Mouse (Mus musculus): ENCODE data around the gene Ly9.

Ly9 gene

DNA sequence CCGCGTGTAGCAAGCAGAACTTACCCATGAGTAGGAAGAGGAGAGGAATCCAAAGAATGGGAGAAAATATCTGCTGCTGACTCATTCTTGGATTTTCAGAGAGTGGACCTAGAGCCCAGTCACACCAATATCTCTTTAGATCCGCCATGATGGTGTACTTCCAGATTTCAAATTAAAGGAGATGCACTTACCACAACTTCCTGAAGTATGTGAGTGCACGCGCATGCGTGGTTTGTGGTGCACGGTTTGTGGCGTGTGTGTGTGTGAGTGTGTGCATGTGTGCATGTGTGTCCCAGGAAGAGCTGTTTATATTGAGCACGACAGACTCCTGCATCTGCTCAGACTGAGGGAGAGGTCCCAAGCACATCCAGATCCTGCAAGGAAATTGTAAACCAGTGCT is at the start of gene Ly9:
Ly9 (minus strand) TSS at position 235 of the 400 bp plus-strand sequence.
- DNase-seq (ENCODE audit: low spot score) = no peak

DNA sequence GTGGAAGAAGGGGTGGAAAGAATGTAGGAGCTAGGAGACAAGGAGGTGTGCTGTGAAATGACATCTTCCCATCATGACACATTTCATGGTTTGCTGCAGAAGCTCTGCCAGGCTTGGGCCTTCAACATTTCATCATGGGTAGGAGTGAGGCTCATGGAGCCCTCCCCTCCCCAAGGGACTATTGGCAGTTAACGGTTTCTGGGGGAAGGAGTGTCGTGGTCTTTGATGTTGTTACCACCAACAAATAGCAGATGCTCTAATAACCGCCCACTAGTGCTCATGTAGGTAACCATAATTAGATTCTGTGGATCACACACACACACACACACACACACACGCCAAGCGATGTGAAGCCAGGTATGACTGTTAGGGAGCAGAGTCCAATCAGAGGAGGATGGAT is 45.5 kb upstream of the Ly9 start, which contains the start of gene Slamf7:
Slamf7 (minus strand) TSS at position 302 of the 400 bp plus-strand sequence.
- DNase-seq (ENCODE audit: low spot score) = no peak

DNA sequence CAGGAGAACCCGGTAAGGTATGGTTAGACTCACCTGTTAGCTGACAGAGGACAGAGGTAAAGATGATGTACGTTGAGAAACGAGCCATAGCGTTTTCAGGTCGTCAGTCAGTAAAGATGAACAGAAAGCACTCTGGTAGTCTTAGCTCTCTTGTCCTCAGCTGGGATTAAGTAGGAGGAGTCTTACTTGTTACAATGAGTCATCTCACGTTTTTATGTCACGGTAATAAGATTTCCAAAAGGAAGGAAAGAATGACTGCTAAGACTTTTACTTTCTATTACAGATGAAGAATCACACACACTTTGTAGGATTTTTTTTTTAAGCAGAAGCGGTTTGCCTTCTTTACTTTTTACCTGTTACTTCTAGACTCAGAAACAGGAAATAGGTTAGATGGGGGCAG is 41.6 kb upstream of the Ly9 start:
- no peak for DNase-seq (ENCODE audit: low spot score)

DNA sequence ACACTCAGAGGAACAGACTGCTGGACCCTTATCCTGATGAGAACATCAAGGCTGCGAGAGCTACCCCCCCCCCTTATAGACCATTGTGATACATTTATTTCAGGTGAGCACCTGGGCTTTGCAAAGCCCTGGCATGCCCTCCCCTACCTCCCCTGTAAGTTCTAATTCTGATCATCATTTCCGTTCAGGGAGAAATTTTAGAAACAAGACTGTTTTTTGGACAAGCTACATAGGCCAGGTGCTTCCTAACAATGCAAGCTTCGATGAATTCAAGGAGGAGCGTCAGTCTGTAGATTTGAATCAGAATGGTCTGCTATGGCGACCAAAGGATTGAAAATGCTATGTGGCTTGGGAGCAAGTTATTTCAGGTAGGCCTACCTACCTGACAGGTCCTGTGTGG is 40.5 kb upstream of the Ly9 start:
- no peak for DNase-seq (ENCODE audit: low spot score)

DNA sequence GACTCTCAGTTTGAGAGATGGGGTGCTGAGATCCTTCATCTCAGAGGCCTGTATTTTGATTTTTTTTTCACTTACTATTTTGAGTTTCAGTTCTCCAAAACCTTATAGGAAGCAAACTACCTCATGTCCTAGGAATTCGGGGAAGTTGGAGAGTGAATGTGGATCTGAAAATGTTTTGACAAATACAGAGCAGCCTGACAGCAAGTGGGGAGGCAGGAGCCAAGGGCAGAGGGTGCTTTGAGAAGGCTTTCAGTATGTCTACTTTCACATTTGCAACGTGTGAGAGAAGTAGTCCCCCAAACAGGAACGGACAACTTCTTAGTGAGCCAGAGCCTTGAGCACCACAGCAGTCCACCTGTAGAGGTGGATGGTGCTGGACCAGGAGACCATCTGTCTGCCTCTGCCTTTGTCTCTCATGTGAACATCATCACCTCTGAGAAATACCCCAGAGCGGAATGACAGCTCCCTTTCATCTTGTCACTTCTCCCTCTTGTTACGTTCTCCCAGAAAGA is 39.3 kb upstream of the Ly9 start:
- DNase-seq (ENCODE audit: low spot score) = no peak

DNA sequence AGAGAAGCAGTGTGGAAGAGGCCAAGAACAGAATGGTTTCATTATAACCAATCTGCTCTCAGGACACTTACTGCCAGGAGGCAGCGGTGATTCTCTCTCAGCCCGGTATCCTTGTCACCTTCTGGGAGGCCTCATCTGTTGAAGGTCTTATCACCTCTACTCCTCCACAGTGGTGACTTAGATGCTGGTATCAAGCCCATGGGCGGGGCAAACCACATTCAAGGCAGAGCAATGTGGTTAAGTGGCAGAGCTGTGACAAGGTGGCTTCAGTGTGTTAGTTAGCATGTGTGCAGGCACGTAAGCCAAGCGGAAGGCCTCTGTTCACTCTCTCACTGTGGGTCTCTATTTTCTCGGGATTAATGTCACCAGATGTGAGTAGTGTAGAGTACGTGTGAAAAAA is 36.4 kb upstream of the Ly9 start:
- no peak for DNase-seq (ENCODE audit: low spot score)

DNA sequence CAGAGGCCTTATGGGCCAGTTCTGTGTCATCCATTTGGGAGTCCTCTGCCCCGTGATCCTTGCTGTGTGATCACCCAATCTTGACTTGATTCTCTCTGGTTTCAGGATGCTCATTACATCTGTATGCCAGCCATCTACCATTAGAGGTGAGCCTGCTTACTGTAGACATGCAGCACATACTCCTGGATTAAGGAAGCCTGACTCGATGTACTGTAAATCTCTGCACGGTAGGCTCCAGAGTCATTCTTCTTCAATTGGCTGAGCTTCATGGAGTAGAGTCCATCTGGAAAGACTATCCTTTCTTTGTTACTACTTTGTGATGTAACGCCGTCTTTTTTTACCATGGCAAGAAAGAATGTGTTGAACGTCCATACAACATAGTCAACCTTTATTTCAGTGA is 33.6 kb upstream of the Ly9 start:
- DNase-seq (ENCODE audit: low spot score) = no peak

DNA sequence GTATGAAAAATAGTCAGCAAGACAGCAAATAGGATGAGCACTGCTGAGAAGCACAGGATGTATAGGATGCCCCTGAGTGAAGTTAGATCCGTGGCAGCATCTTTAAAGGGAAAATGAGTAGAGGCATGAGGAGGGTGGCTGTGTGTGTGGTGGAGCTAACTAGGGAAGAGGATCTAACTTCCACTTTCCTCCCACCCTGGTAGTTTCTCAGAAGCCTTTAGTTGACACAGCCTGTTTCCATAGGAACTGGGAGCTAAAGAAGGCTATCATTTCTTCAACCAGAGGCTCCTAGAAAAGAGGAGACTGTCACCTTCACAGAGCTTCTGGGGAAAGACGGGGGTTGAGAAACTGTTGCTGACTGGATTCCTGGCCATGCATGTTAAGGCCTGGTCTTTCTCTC is 31.5 kb upstream of the Ly9 start:
- DNase-seq (ENCODE audit: low spot score) = no peak

DNA sequence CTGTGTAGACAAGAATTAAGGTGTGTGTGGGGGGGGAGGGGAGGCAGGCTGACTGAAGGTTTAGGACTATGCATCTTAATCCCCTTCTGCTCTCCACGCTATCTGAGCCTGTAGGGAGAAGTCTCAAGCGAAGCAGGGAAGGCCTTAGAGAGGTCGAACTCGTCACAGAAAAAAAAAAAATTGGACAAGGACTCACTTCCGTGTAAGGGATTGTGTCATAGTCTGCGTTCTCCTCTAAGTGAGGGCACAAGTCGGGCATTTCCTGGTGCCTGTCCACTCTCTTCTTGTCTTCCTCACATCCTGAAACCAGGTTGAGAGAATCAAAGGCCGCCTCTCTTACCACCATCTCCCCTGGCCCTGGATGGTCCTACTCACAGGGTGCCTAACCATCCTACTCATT is 29.9 kb upstream of the Ly9 start:
- no peak for DNase-seq (ENCODE audit: low spot score)

DNA sequence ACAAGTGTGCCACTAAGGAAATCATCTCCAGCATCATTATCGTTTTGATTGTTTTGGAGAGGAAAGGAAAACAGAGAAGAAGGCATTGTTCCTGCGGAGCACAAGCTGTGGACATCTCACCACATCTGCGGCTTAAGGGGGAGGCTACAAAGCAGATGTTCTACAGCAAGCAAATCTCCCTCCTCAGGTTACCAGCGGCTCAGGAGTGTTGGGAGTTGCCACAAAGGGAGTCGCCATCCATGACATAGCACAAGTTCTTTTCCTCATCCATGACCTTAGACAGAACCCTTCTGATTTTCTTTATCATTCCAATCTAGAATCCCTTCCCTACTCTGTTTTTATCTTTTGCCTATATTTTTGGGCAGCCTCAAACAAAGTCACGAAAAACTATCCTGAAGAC is 28.5 kb upstream of the Ly9 start:
- no peak for DNase-seq (ENCODE audit: low spot score)

DNA sequence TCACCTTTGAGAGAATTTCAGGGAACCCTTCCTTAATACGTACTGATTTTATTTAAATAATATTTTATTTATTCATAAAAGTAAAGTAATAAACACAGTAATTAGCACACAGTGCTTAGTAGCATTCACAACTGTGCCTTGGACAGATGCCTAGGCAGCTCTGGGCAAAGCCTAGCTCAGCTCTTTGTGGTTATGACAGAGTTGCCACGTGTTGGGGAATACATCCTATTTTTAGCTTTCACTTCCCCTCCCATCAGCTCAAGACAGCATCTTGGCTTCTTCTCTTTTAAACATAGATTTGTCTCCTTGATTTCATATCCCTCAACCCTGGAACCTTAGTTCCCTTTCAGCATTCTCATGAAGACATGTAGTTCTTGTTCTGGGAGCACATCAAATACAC is 24.2 kb upstream of the Ly9 start:
- DNase-seq (ENCODE audit: low spot score) = no peak

DNA sequence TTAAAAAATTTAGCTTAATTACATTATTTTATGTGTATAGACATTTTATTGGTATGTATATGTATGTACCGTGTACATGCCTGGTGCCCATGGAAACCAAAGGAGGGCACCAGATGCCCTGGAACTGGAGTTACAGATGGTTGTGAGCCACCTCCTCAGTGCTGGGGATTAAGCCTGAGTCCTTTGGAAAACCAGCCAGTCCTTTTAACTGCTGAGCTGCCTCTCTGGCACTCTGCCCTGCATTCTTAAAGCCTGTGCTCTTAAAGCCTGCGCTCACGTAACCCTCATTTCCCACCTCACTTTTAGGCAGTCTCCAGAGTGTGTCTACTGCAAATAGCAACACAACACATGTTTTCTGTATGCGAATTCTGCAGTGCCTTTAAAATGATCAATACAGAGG is 23.7 kb upstream of the Ly9 start:
- no peak for DNase-seq (ENCODE audit: low spot score)

DNA sequence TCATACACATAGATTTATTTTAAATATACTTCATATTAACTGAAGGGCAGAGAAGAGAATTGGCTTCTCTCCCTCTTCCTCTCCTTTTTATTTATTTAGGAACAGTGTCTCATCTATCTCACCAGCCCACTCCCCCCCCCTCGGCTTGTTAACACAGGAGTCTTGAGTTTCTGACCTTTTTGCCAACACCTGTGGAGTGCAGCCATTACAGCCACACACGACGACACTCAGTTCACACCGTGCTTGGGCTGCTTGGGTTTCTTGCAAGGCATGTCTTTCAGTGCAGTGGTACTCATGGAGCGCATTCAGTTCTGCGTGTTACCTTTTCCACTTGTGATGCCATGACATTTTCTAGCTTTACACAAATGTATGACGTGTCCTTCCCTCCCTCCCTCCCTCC is 22.8 kb upstream of the Ly9 start:
- no peak for DNase-seq (ENCODE audit: low spot score)

DNA sequence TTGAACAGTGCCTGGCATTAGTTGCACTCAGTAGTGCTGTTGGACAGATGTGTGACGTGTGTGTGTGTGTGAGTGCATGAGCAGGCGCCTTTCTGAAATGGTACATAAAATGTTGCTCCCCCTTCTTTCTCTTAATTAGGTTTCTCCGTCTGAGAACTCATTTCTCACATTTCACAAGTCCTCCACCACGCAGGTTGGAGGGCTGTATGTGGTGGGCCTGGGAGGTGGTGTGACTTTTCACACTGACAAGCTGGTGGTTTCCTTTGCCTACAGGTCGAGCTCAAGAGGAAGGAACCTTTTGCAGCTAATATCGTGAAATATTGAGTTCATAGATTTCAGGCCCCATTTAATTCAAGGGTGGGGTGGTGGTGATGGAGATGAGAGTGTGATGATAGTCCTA is 22.0 kb upstream of the Ly9 start:
- no peak for DNase-seq (ENCODE audit: low spot score)

DNA sequence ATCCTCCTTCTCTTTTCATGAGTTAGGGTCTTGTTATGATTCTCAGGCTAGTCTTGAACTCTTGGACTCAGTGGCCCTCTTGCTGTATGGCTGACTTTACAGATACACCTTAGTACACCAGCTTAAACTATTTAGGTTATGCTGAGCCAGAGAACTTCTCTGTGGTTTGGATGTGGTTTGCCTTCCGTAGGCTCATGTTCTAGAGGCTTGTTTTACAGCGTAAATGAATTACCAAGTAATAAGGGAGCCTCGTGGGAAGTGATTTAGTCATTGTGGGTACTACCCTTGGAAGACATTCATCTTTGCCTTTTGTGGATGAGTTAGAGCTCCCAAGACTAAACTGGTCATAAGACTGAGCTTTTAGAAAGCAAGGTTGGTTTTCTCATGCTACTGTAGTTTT is 20.6 kb upstream of the Ly9 start:
- DNase-seq (ENCODE audit: low spot score) = no peak

DNA sequence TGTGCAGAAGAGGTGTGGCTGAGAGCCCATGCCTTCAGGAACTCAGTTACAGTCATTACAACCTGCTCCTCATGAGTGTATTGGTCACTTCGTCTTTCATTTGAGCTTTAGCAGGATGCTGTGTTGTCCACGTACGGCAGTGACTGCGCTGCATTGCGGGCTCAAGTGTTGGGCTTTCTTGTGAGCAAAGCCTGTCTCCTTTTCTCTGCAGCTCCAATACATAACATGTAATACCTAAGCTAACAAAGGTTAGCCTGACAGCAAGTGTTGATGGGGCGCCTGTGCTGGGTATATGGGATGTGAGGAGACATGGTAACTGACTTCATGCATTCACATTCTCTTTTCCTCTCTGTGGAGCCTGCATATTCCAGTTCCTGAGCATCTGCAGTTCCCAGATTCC is 12.9 kb upstream of the Ly9 start:
- no peak for DNase-seq (ENCODE audit: low spot score)

DNA sequence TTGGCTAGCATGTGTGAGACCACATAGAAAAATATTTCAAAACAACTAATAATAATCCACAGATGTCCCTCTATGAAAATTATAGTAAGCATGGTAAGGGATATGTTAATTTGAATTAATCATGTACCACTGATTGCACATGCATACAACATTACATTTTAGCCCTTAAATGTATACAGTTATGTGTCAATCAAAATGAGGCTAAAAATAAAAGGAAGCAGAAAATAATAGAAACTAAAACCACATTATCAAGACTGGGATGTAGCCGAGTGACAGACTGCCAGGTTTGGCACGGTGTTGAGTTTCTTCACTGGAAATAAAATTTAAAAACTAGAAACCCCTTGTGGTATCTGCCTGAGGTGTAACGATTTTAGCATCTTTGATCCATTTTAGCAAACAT is 12.4 kb upstream of the Ly9 start:
- no peak for DNase-seq (ENCODE audit: low spot score)

DNA sequence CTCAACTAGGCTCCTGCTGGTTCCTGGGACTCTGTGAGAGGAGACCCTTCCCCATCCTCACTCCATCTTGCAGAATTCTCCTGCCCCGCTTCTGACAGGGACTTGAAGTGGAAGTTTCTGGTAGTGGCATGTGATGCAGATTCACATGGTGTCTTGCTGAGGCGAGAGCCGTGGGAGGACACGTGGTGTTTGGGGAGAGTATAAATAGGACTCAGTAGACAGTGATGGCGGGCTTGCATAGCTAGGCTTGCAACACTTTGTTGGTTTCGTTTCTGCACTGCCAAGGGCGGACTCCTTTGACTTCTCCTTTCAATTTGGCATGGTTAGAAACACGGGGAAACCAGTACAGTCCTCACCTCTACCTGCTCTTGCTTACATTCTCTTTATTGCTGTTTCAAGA is 11.8 kb upstream of the Ly9 start:
- no peak for DNase-seq (ENCODE audit: low spot score)

DNA sequence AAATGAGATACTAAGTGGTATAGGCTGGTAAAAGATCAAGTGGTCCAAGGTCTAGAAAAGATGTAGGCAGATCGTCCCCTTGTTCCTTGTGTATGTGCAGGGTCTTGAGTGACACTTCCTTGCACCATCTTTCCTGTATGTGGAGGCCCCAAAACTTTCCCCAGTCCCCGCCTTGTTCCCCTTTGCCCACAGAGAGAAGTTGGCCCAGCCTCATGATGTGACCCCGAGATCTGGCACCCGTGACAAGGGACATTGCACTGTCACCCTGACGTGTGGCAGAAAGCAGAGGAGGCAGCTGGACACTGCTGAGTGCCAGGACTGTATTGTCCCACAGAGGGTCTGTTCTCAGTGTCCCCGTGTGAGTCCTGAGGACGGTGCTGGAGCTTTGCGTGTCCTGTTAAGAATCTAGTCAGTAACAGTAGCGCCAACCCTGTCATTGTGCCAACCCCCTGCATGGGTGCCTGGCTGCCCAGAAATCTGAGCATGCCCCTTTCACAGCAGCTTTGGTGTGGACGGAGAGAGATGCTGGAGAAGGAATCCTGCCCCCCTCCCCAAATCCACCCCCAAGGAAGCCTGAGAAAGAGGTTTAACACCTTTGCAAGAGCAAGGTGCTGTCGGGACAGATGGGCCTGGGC is 9.8 kb upstream of the Ly9 start:
- DNase-seq (ENCODE audit: low spot score) = no peak

DNA sequence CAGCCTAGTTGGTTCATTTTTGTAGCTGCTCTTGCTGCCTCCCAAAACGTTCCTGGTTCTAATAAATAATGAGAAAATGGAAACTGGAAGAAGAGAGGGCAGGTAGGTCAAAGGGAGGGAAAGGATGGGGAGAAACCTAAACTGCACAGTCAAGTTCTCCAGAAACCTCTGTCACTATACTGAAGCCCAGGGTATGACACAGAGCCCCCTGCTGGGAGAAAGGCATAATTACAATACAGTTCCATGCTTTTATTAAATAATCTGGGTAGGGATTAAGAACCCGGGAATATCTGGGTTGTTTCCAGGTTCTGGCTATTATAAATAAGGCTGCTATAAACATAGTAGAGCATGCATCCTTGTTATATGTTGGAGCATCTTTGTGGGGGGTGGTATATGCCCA is 6.8 kb upstream of the Ly9 start:
- DNase-seq (ENCODE audit: low spot score) = no peak

DNA sequence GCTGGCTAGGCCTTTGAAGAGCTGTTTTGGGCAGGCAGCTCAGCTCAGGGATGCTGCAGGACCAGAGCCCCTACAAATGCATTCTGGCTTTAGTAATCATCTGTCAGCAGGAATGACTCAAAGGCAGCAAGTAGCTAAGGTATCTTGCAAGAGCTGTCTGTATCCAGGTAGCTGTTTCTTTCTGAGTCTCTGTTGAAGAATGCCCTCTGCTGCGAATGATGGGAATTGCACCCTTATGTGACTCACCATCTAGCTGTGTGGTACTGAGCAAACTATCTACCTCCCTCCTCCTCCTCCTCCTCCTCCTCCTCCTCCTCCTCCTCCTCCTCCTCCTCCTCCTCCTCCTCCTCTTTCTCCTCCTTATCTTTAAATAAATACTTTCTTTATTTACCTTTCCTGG is 3.6 kb upstream of the Ly9 start:
- DNase-seq (ENCODE audit: low spot score) = no peak

DNA sequence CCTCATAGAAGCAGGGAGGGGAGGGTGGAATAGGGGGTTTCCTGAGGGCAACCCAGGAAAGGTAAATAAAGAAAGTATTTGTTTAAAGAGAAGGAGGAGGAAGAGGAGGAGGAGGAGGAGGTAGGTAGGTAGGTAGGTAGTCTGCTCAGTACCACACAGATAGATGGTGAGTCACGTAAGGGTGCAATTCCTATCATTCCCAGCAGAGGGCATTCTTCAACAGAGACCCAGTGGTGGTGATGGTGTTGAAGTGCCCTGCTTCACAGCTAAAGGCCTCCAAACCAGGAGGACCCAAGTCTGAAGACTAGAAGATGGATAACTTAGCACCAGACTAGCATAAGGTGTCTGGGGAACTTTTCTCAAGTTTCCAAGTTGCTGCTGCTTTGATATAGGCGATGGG is 2.8 kb upstream of the Ly9 start:
- DNase-seq (ENCODE audit: low spot score) = no peak

DNA sequence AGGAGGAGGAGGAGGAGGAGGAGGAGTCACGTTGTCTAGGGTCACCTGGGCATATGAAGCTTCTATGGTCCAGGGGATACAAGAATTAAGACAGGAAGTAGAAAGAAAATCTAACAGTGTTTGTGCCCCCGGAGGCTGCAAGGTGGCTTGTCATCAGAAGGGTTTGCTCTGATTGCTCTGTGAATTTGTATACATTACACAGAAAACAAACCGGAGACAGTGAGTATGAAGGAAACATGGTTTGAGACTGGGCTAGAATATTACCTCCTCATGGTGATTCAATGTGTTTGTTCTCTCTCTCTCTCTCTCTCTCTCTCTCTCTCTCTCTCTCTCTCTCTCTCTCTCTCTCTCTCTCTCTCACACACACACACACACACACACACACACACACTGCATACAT is 554 bp downstream of the Ly9 start:
- no peak for DNase-seq (ENCODE audit: low spot score)

DNA sequence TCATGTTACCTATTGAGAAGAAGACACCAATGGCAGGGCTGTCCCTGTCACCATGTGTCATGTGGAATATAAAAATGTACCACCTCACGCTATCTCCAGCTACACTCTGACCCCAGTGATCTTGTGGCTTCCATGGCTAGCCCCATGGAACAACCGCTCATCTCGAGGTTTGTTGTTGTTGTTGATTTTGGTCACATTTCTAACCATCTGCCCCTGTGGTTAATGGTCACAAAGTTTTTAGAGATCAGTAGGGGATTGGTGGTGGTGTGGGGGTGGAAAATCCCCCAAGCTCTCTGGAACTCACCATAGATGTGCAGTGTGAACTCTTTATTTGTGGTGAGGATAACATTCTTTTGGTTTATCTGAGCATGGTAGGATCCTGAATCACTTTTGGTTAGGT is 2.5 kb downstream of the Ly9 start:
- DNase-seq (ENCODE audit: low spot score) = no peak

DNA sequence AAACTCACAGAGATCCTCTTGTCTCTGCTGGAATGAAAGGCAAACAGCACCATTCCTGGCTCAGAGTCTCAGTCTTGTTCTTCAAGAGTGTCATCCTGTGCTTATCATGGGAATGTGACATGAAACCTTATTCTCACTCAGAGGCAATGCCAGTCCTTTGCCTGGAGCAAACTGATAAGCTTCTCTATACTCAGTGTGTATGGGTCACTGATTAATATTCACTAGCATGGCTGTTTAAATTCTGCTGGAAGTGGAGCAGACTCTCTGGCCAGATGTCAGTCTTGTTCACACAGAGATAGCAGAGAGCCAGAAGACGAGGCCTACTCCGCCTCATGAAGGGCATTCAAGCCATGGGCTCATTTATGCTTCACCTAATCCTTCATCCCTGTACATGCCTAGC is 22.6 kb downstream of the Ly9 start:
- DNase-seq (ENCODE audit: low spot score) = no peak

Data from MN1 (cell line).